Mouse (Mus musculus) adrenal gland (tissue): ENCODE data around the gene Cep170.
"Not testable (repeated sequence)": the region's sequence is repeated elsewhere in the genome, so short reads cannot be mapped to it uniquely, and the experiment has no call there.

ENCODE experiments used
- intact Hi-C: fragments of 180-260 bp; cut with DNase I; formaldehyde crosslinking; loops from one replicate; pipeline ENCODE4 v1.15.1; 2025
- long read RNA-seq, 2 experiments: library from polyadenylated mRNA; unstranded; transcript quantifications; one replicate each; pipeline ENCODE4 v2.0.0; 2020; ENCODE audit warnings: borderline replicate concordance in 1 of 2; ENCODE audit not compliant: insufficient replicate concordance in 1 of 2

Cep170 gene
- long read RNA-seq, experiment 1, partial matches to known transcripts: 1 of 6 reads
- long read RNA-seq, experiment 1, other reads (novel, unspliced or antisense): 5 of 6 reads
- long read RNA-seq, experiment 2, partial matches to known transcripts: 5 of 10 reads
- long read RNA-seq, experiment 2, other reads (novel, unspliced or antisense): 5 of 10 reads

DNA sequence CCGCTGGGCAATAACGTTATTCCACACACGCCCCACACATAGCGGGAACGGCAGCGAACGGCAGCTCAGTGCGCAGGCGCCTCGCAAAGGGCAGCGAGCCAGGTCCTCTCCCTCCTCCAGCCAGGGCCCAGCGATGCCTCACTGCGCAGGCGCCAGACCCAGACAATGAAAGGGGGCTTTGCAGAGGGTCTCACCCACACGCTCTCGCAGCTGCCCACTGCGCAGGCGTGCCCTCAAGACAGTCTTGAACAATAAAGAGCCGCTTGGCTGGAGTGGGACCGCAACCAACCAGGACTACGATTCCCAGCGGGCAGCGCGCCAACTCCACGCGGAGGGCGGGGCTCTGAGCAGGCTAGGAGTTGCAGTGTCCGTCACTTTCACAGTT is at the start of gene Cep170:
Cep170 (minus strand) TSS at position 32 of the 385 bp plus-strand sequence.
- intact Hi-C loops: no loop called here

GRCm38 (mm10) chr1:176861981-176862644 is 48.2 kb upstream of the Cep170 start:
- intact Hi-C loops: loop anchor here (2.0 to 10.0 kb wide), 4 partner anchors 90 to 927 kb away; no protein-coding TSS in a partner anchor

- intact Hi-C loops: no loop called here
These were observed 39.1 kb upstream of the Cep170 start for GRCm38 (mm10) chr1:176852813-176853590.

DNA sequence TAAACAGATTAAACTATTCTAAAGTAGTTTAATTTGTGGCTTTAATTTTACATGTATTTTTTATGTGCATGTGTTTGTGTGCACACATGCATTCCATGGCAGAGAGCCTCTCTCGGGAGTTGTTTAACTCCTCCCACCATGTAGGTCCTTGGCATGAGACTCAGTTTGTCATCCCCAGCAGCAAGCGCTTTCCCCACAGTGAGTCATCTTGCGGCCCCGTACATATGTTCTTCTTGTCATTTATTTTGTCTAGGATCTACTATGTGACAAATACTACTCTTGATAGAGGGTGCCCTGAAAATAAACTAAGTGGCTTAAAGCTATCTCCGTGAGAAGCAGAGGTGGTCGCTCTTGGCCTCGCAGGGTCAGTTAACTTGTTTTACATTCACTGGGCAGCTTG is 37.5 kb upstream of the Cep170 start:
- intact Hi-C loops: no loop called here

- intact Hi-C loops: no loop called here
These were observed 35.5 kb upstream of the Cep170 start for GRCm38 (mm10) chr1:176849377-176849776.

GRCm38 (mm10) chr1:176848613-176849290 is 34.9 kb upstream of the Cep170 start:
- intact Hi-C loops: no loop called here

- intact Hi-C loops: no loop called here
These were observed 33.4 kb upstream of the Cep170 start for GRCm38 (mm10) chr1:176847118-176847859.

- intact Hi-C loops: no loop called here
These were observed 31.5 kb upstream of the Cep170 start for GRCm38 (mm10) chr1:176845082-176845977.

DNA sequence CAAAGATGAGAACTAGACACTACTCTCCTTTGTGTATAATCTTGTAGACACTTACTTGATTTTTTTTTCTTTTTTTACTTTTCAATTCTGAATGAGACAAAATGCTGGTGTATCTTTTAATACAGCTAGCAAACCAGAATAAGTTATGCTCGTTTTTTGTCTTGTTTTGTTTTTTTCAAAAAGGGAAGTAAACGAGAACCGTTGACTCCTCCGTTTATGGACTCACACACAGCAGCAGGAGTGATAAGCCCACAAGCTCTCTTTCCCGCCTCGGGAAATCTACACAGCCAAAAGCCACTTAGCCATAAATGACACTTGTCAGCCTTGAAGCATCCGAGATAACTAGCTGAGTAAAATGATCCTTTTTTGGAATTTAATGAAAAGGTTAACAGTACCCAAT is 22.7 kb upstream of the Cep170 start:
- intact Hi-C loops: not testable (repeated sequence)

DNA sequence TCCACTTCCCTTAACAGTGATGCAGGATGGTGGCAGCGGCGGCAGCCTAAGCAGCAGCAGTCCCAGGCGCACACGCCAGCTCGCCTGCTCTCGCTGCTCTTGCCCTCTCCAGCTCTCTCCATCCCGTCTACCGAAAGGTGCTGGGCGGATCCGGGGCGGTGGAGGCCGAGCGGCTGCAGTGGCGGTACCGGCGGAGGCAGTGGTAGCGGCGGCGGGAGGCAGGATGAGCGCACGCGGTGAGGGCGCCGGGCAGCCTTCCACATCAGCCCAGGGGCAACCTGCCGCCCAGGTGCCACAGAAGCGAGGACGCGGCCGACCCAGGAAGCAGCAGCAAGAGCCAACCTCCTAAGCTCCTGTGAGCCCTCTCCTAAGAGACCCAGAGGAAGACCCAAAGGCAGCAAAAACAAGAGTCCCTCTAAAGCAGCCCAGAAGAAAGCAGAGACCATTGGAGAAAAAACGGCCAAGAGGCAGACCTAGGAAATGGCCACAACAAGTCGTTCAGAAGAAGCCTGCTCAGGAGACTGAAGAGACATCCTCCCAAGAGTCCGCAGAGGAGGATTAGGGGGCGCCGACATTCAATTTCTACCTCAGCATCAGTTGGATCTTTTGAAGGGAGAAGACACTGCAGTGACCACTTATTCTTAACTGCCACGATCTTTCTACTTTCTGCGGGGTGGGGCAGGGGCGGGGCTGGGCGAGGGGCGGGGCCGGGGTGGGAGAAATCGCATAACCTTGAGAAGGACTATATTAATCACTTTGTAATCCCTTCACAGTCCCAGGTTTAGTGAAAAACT is 21.8 kb upstream of the Cep170 start:
- intact Hi-C loops: no loop called here

DNA sequence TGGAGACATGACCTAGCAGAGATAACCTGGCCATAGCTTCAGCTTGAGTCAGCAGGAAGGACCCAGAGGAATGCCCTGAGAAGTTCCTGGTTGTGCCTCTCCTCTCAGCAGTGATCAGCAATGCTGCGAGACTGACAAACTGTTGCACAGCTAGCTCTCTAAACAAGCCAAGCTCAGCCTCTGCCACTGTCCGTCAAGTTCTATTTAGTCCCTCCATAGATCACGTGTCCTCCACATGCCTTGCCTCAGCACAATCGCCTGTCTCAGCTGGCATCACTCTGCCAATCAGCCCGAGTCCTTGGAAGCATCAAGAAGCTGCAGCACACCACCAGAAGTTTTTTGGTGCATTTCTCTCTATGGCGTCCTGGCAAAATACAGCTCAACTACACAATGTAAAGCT is 21.0 kb upstream of the Cep170 start:
- intact Hi-C loops: no loop called here

DNA sequence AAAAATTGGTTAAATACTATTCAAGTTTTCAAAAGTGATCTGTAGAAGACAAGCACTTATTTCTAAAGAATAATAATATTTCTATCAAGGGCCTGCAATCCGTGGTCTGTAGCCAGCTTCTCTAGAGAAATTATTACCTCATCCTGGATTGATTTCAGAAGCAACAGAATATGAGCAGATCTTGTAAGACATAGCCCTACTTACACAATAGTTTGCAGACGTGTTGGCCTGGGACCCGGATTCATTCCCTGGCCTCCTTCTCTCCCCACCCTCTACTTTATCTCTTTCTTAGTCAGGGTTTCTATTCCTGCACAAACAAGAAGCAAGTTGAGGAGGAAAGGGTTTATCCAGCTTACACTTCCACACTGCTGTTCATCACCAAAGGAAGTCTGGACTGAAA is 20.1 kb upstream of the Cep170 start:
- intact Hi-C loops: no loop called here

- intact Hi-C loops: no loop called here
These were observed 19.4 kb upstream of the Cep170 start for GRCm38 (mm10) chr1:176833257-176833656.

- intact Hi-C loops: no loop called here
These were observed 18.7 kb upstream of the Cep170 start for GRCm38 (mm10) chr1:176832607-176833006.

- intact Hi-C loops: no loop called here
These were observed 18.2 kb upstream of the Cep170 start for GRCm38 (mm10) chr1:176832071-176832470.

DNA sequence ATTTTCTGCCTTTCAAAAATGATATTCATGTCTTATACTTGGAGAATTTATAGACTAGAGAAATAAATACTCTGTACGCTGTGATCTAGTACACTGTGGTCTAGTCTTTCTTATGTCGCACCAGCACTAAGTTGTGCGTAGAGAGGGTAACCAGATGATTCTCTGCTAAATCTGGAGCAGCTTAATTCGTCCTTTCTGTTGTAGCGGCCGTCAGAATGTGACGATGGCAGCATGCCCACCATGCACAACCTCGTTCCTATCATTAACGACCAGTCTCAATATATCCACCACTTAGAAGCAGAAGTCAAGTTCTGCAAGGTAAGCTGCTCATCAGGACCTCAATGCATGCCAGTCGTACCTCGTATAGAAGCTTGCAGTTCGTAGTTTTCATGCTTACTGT is 14.8 kb upstream of the Cep170 start:
- intact Hi-C loops: no loop called here

DNA sequence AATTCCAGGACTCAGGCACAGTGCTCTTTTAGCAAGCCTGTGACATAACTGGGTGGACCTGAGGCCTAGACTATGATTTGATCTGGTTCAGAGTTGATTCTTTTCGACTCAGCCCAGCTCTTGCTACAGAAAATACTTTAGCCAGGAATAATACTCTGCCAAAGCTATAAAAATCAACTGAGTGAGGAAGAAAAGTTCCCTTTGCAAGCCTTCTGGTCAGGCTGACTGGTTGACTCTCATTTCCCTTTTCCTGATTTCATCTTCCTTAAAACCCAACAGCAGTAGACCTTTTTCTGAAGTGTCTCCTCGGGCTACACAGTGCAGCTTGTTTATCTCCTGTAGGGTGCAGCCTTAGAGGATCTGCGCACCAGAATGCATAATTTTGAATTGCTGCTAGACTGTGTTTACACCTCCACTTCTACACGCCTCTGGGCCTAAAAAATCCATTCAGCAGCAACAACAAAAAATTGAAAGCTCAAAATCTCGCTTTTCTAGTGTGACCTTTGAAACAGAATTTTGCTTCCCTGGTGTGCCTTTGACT is 14.1 kb upstream of the Cep170 start:
- intact Hi-C loops: no loop called here

DNA sequence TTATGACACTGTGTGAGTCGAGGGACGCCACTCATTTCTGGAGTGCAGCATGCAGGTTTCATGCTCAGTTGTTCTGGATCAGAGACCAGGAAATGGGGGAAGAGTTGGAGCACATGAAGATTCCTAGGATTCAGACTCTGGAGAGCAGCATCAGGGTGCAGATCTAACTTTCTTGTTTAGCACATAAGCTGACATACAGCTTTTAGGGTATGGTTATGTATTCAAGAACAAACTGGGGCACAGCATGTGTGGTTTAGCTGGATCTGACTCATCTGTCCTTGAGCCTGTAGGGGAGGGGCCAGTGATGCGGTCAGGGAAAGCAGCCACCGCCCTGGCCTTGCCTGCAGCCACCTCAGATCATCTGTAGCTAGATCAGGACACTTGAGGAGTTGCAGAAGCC is 13.5 kb upstream of the Cep170 start:
- intact Hi-C loops: no loop called here

GRCm38 (mm10) chr1:176826931-176827330 is 13.1 kb upstream of the Cep170 start:
- intact Hi-C loops: no loop called here
